Mouse (Mus musculus) ES-E14 (cell line): ENCODE measurements around the gene Dock4.

ENCODE experiments used
- CHD2 ChIP-seq: IDR thresholded peaks from 2 replicates; pipeline ENCODE4 v1.6.1; 2014; ENCODE audit warnings: mild to moderate bottlenecking, low read depth, low read length, inconsistent platforms
- HCFC1 ChIP-seq: IDR thresholded peaks from 2 replicates; pipeline ENCODE4 v1.6.1; 2012; ENCODE audit warnings: low read length, inconsistent platforms, borderline replicate concordance; ENCODE audit not compliant: insufficient read depth
- ZC3H11A ChIP-seq: IDR thresholded peaks from 2 replicates; pipeline ENCODE4 v1.6.1; 2012; ENCODE audit warnings: low read depth, mild to moderate bottlenecking, inconsistent platforms, low read length, borderline replicate concordance

DNA sequence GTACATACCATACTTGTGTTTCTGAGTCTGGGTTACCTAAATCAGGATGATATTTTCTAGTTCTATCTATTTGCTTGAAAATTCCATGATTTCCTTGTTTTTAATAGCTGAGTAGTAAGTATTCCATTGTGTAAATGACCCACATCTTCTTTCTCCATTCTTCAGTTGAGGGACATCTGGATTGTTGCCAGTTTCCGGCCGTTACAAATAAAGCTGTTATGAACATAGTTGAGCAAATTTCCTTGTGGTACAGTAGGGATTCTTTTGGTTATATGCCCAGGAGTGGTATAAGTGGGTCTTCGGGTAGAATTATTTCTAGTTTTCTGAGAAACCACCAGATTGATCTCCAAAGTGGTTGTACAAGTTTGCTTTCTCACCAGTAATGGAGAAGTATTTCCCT lies 79.3 kb downstream of the Dock4 start:
- TF ChIP-seq HCFC1 (no peak), CHD2 (no peak), ZC3H11A (no peak)
